Mouse (Mus musculus) forebrain, embryonic 12.5 days (tissue): ENCODE results near the gene Raver2. TPM values are rescaled to one million over a fixed set of nuclear protein-coding genes. Genes with fewer than 3 reads are reported as not detected.

Experiments used
- polyA plus RNA-seq: library from polyadenylated mRNA; unstranded; fragments of >200 nt; fragmentation: Nextera tagmentation; extraction: Ambion mirVana; gene quantifications from 2 replicates; pipeline ENCODE4 v1.2.1, GENCODE M21; 2016

Gene Raver2
- polyA plus RNA-seq, 1 experiment from 2014 or later: 11.2 TPM

Other genes starting within 250 kb of the Raver2 start
- not detected in 2 replicates for gene Gm10577, start 48.3 kb upstream of the Raver2 start, polyA plus RNA-seq
- gene Jak1, start 196.3 kb downstream of the Raver2 start, polyA plus RNA-seq: 44.9 and 46.0 TPM in 2 replicates